Mouse (Mus musculus) limb, embryonic 12.5 days (tissue): Measurements from ENCODE around the gene Zfyve28. TPM values are rescaled to one million over a fixed set of nuclear protein-coding genes. Genes with fewer than 3 reads are reported as not detected.
A peak's percentile ranks its signal among the peaks of the same experiment; 100 is the strongest.

Source experiments
- ATAC-seq: fragments of 200-750 bp; cut with Nextera tagmentation; 2 replicates; pipeline ENCODE4 v1.8.0; 2017; ENCODE audit warnings: low read depth, moderate TSS enrichment; ENCODE audit not compliant: insufficient number of reproducible peaks, insufficient read depth, low FRiP score, low TSS enrichment
- H3K27ac ChIP-seq: fragments of 300-500 bp; sonication (generic); 2 replicates; pipeline ENCODE4 v1.5.1; 2016; ENCODE audit warnings: mild to moderate bottlenecking, moderate library complexity
- H3K27me3 ChIP-seq: fragments of 300-500 bp; sonication (generic); 2 replicates; pipeline ENCODE4 v1.6.1; 2016; ENCODE audit warnings: mild to moderate bottlenecking, moderate library complexity
- H3K36me3 ChIP-seq: fragments of 300-500 bp; sonication (generic); 2 replicates; pipeline ENCODE4 v1.6.1; 2016; ENCODE audit warnings: mild to moderate bottlenecking, moderate library complexity
- H3K4me1 ChIP-seq: fragments of 300-500 bp; sonication (generic); replicated peaks from 2 replicates; pipeline ENCODE4 v1.6.1; 2016
- H3K4me2 ChIP-seq: fragments of 300-500 bp; sonication (generic); 2 replicates; pipeline ENCODE4 v1.6.1; 2016; ENCODE audit warnings: mild to moderate bottlenecking, moderate library complexity
- H3K4me3 ChIP-seq: fragments of 300-500 bp; sonication (generic); replicated peaks from 2 replicates; pipeline ENCODE4 v1.5.1; 2016; ENCODE audit warnings: mild to moderate bottlenecking
- H3K9ac ChIP-seq: fragments of 300-500 bp; sonication (generic); replicated peaks from 2 replicates; pipeline ENCODE4 v1.6.1; 2016; ENCODE audit warnings: mild to moderate bottlenecking, moderate library complexity
- H3K9me3 ChIP-seq: fragments of 300-500 bp; sonication (generic); 2 replicates; pipeline ENCODE4 v1.6.1; 2016; ENCODE audit warnings: mild to moderate bottlenecking, moderate library complexity
- WGBS: fragments of 180-500 bp; shearing (Covaris S2); methylation state at CpG from one replicate; pipeline ENCODE4 v1.1.7; 2016; 5-methylcytosine and 5-hydroxymethylcytosine counted together
- polyA plus RNA-seq: library from polyadenylated mRNA; unstranded; fragments of >200 nt; fragmentation: Nextera tagmentation; extraction: Ambion mirVana; gene quantifications from 2 replicates; pipeline ENCODE4 v1.2.1, GENCODE M21; 2016

Gene Zfyve28
- 1.4 and 2.0 TPM in 2 replicates for polyA plus RNA-seq

DNA sequence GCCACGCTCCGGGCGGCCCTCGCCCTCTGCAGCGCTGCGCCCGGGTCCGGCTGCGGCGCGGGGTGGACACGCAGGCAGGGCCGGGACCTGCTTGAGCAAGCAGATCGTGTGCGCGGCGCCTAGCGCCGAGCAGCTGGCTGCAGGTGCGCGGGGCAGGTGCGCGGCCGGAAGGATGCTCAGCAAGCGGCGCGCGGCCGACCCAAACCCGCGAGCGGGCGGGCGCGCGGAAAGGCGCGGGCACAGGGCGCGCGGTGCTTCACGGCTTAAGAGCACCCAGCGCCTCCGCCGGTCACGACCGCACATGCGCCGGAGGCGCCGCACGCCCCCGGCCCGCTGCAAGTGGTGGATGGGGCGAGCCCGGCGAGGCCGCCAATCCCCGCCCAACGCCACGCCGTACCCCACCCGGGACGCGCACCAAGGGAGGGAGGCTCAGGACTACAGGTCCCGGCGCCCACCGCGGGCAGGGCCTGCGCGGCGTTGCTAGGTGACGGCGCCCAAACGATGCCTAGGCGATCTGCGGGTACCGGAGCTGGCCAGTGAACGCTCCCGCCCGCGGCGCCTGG is at the start of gene Zfyve28, which contains the start of gene Cfap99:
Zfyve28 (minus strand) TSS at position 296 of the 563 bp plus-strand sequence.
Cfap99 (plus strand) TSS at position 447 of the 563 bp plus-strand sequence.
- Histone ChIP-seq H3K36me3 (no peaks in the 10 kb centered on the region), H3K27ac (no peak within 1 kb of the TSS), H3K4me2 (peak within 1 kb of the TSS; percentile 95), H3K9ac (peak within 1 kb of the TSS; percentile 51), H3K27me3 (peaks cover 83% of the 10 kb centered on the region), H3K4me1 (peaks cover 21% of the 10 kb centered on the region), H3K4me3 (peak within 1 kb of the TSS; percentile 74), H3K9me3 (no peaks in the 10 kb centered on the region)
- peak; percentile 94 for ATAC-seq
- under 1% methylated on average over 83 of the region's 83 CpGs for WGBS

DNA sequence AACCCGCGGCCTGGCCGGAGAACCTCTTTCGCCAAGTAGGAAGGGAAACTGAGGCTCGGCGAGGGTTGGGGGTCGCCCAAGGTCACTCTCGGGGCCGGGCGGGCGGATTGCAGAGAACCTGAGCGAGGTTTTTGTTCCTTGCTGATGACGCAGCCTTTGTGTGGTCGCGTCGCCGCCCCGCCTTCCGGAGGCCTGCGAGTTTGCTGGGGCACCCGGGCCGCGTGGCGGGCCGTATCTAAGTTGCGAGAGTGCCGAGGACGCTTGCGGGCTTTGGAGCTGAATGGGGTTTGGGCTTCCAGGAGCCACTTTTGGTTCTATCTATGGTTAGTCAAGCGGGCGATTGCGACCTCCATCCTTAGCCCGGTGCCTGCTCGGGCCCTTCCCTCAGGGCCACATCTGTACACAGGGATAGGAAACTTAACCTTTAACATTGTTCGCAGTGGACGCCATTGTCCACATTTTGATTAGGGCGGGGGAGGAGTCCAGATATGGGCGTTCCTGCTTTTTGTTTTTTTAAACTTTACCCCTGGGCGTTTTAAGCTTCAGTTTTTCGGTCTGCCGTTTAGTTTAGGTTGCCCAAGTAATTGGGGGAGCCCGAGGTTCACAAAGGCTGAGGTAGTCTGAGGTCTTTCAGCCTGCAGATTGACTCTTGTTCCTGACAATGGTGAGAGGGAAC is 48.7 kb upstream of the Zfyve28 start:
- ATAC-seq, result 0 out of 2 replicates have a peak, but pooled peaks have one; percentile 27
- peak overlapping the region; percentile 85 for H3K4me2 ChIP-seq
- peak overlapping the region; percentile 96 for H3K27ac ChIP-seq
- peak overlapping the region; percentile 95 for H3K9ac ChIP-seq
- peaks cover 6% of the 10 kb centered on the region for H3K36me3 ChIP-seq
- H3K27me3 ChIP-seq, result no peaks in the 10 kb centered on the region
- WGBS, result under 1% methylated on average over 42 of the region's 42 CpGs
- no peaks in the 10 kb centered on the region for H3K9me3 ChIP-seq
- H3K4me3 ChIP-seq, result peak overlapping the region; percentile 95
- peaks cover 16% of the 10 kb centered on the region for H3K4me1 ChIP-seq

DNA sequence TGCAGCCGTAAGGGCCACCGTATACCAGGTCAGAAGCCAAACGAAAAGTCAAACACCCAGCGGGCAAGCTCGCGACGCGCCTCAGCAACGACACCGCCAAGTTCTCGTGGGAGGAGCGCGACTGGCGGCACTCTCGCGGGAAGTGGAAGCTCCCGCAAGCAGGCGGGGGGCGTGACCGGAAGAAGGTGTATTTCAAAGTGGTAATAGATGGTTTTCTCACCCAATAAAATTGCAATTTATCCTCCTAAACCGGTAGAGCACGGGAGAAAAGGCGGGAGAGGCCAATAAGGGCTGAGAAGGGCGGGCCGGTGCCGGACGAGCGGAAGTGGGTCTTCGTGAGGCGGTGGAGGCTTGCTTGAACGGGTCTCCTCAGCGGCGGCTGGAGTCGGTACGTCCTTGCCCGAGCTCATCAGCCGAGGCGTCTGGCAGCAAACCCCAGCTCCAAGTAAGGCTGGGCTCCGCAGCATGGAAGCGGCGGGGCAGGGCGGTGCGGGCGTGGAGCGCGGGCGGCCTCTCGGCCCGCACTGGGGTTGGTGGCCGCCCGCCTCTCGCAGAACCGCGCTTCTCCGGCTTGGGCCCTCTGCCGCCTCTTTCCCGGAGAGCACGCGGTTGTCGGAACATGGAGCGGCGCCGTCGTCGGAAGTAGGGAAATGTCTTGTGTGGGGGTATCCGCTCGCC is 48.0 kb upstream of the Zfyve28 start, which contains the start of gene Rnf4:
Rnf4 (plus strand) TSS at position 193 of the 678 bp plus-strand sequence.
- ATAC-seq, result peak; percentile 93
- Histone ChIP-seq H3K9me3 (no peaks in the 10 kb centered on the region), H3K27me3 (no peaks in the 10 kb centered on the region), H3K4me1 (peaks cover 16% of the 10 kb centered on the region), H3K36me3 (peaks cover 6% of the 10 kb centered on the region), H3K27ac (peak within 1 kb of the TSS; percentile 96), H3K4me3 (peak within 1 kb of the TSS; percentile 95), H3K4me2 (peak within 1 kb of the TSS; percentile 85), H3K9ac (peak within 1 kb of the TSS; percentile 95)
- under 1% methylated on average over 67 of the region's 67 CpGs for WGBS

DNA sequence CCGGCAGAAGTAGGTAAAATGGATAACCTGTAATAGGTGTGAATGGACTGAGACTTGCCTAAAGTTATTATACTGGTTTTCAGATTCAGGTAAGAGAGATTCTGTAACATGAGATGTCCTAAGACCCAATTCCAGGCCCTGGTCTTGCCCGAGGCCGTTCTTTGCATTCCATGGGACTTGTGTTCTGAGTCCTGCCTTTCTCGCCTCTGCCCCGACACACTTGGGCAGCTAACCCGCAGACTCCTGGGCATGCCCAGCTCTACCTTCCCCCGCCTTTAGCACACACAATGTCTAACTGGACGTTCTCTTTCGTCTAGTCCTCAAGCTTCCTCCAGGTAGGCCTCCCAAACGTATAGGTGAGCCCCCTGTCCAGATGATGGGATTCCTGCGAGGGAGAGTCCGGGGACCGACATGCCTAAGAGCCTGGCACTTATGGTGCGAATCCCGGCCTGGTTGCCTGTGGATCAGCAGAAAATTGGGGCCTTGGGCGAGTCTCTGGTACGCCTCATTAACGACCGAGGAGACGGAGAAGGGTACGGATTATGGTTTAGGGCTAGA is 47.4 kb upstream of the Zfyve28 start:
- H3K4me3 ChIP-seq, result peak overlapping the region; percentile 95
- peak; percentile 72 for ATAC-seq
- 2% methylated on average over 21 of the region's 21 CpGs for WGBS
- H3K4me2 ChIP-seq, result peak overlapping the region; percentile 82
- H3K27ac ChIP-seq, result peak overlapping the region; percentile 89
- no peaks in the 10 kb centered on the region for H3K9me3 ChIP-seq
- peaks cover 16% of the 10 kb centered on the region for H3K4me1 ChIP-seq
- H3K36me3 ChIP-seq, result peaks cover 6% of the 10 kb centered on the region
- H3K27me3 ChIP-seq, result no peaks in the 10 kb centered on the region
- H3K9ac ChIP-seq, result peak overlapping the region; percentile 93

DNA sequence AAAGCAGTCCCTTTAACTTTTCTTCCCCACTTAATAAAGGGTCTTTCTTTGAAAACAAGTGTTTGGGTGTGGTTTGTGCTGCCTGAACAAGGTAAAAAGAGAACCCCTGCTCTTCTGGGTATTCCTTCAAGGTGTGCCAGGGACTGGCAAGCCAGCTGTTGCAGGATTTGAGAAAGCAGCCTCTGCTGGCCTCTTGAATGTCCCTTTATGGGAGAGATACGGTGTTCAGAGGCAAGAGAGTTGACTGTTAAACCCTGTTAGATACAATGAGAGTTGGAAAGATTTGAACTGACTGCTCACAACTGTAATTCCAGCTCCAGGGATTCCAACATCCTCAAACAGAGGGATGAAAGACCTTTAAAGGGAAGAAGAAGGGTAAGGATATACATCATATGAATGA is 45.8 kb upstream of the Zfyve28 start:
- H3K9ac ChIP-seq, result no peak overlapping the region
- no peaks in the 10 kb centered on the region for H3K9me3 ChIP-seq
- no peak for ATAC-seq
- no peak overlapping the region for H3K27ac ChIP-seq
- H3K4me1 ChIP-seq, result peaks cover 16% of the 10 kb centered on the region
- WGBS, result 83% methylated on average over 1 of the region's 1 CpGs
- H3K4me2 ChIP-seq, result no peak overlapping the region
- H3K4me3 ChIP-seq, result no peak overlapping the region
- H3K27me3 ChIP-seq, result no peaks in the 10 kb centered on the region
- peaks cover 6% of the 10 kb centered on the region; the same call in 1 of the 2 replicates for H3K36me3 ChIP-seq

DNA sequence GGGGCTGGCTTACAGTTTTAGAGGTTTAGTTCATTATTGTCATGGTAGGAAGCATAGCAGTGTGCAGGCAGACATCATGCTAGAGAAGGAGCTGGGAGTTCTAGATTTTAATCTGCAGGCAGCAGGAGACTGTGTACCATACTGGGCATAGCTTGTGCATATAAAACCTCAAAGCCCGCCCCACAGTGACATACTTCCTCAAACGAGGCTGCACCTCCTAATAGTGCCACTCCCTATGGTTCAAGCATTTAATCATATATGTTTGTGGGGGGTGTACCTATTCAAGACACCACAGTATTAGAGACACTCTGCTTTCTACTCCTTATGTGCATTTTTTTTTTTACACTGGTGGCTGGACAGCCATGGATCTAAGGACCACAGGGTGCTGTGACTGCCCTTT is 41.9 kb upstream of the Zfyve28 start:
- Histone ChIP-seq H3K27me3 (peaks cover 7% of the 10 kb centered on the region; the same call in 1 of the 2 replicates), H3K9me3 (no peaks in the 10 kb centered on the region), H3K27ac (no peak overlapping the region), H3K9ac (no peak overlapping the region), H3K36me3 (no peaks in the 10 kb centered on the region), H3K4me1 (peaks cover 15% of the 10 kb centered on the region), H3K4me3 (no peak overlapping the region), H3K4me2 (no peak overlapping the region)
- no peak for ATAC-seq
- WGBS, result 88% methylated on average over 2 of the region's 2 CpGs

DNA sequence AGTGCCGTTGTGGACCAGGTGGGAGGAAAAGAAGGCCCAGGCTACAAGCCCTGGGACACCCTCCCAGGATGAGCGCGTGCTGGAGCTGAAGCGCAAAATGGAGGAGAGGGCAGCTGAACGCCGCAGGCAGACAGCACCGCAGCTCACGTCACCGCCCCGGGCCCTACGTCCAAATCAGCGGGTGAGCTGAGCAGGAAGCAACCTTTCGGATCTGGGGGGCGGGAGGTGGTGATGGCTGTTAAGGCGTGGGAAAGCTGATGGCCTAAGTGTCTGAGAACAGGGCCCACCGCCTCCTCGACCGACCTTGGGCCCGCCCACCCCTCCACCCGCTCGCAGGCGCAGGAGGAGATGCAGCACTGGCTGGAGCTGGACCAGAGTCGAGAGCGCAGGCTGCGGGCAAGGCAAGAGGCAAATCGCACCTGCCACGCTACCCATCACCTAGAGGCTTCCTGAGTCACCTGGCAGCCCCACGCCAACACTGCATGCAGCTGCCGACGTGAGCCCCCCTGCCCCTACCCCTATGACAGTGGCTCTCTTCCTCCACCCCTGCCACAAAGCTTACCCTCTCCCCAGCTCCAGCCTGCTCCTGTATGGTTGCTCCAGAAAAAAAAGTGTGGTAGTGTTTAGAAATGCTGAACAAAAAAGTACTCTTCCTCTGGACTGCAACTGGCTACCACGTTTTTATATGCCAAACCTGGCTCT is 38.8 kb upstream of the Zfyve28 start:
- Histone ChIP-seq H3K27ac (peak overlapping the region; percentile 29; the same call in 1 of the 2 replicates), H3K4me3 (peak overlapping the region; percentile 36), H3K4me1 (peaks cover 14% of the 10 kb centered on the region), H3K9ac (peak overlapping the region; percentile 65), H3K27me3 (peaks cover 7% of the 10 kb centered on the region; the same call in 1 of the 2 replicates), H3K9me3 (no peaks in the 10 kb centered on the region), H3K4me2 (peak overlapping the region; percentile 63), H3K36me3 (no peaks in the 10 kb centered on the region)
- ATAC-seq, result peak; percentile 66
- WGBS, result 7% methylated on average over 31 of the region's 31 CpGs

DNA sequence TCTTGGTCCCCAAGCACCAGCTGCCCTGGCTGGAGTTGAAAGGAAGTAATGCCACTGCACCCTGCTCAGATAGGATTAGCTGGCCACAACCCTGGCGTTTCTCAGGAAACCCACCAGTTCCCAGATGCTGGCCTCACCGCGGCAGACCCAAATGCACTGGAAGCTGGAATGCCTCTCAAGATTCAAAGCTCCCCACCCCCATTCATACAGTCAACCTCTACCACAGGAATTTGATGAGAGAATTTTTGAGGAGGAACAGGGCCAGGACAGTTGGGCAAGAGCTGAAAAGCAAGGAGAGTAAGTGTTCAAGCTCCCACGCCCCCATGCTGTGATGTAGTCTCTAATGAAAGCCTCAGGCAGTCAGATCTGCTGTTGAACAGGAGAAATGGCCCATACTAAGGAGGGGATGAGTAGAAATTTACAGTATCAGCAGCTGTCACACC is 38.0 kb upstream of the Zfyve28 start:
- H3K4me2 ChIP-seq, result peak overlapping the region; percentile 63
- no peaks in the 10 kb centered on the region for H3K36me3 ChIP-seq
- H3K9me3 ChIP-seq, result no peaks in the 10 kb centered on the region
- H3K4me1 ChIP-seq, result peaks cover 14% of the 10 kb centered on the region
- WGBS, result 26% methylated on average over 4 of the region's 4 CpGs
- H3K27ac ChIP-seq, result 0 out of 2 replicates have a peak overlapping the region, but pooled peaks have one; percentile 31
- 0 out of 2 replicates have a peak overlapping the region, but pooled peaks have one; percentile 36 for H3K4me3 ChIP-seq
- peaks cover 7% of the 10 kb centered on the region; the same call in 1 of the 2 replicates for H3K27me3 ChIP-seq
- ATAC-seq, result no peak
- H3K9ac ChIP-seq, result no peak overlapping the region

DNA sequence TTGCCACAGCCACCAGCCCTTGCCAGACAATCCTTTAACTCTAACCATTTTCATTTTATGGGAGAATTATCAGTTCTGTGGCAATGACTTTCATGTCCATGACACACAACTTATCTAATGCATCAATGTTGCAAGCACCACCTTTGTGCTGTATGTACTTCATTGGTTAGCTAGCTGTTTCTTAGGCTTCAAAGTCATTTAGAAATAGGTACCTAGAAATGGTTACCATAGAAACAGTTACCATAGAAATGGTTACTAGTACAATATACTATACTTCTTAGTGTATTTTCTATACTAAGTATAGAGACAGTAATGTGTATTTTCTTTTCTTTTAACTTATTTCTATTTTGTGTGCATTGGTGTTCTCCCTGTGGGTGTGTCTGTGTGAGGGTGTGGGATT is 37.0 kb upstream of the Zfyve28 start:
- Histone ChIP-seq H3K36me3 (no peaks in the 10 kb centered on the region), H3K27me3 (peaks cover 7% of the 10 kb centered on the region; the same call in 1 of the 2 replicates), H3K4me2 (no peak overlapping the region), H3K4me3 (no peak overlapping the region), H3K27ac (no peak overlapping the region), H3K4me1 (peaks cover 14% of the 10 kb centered on the region), H3K9me3 (no peaks in the 10 kb centered on the region), H3K9ac (no peak overlapping the region)
- no peak for ATAC-seq

DNA sequence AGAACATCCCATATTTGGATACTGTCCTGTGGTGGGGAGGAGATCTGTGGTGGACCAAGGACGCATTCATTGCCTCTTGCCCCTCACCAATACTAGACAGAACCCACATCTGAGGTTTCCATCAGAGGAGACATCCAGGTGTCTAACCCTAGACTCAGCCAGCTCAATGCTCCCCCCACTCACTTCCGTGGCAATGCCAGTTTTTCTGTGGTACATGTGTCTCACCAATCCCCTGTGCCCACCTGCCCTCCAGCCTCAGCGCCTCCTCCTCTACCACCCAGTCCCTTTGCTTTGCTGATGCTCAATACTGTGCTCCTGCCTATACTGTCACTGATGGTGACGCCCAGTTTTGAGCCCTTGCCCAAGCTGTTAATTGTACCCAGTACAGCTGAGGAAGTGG is 33.0 kb upstream of the Zfyve28 start:
- Histone ChIP-seq H3K4me1 (peaks cover 4% of the 10 kb centered on the region), H3K9ac (no peak overlapping the region), H3K4me3 (no peak overlapping the region), H3K4me2 (no peak overlapping the region), H3K27ac (no peak overlapping the region), H3K9me3 (no peaks in the 10 kb centered on the region), H3K36me3 (no peaks in the 10 kb centered on the region), H3K27me3 (no peaks in the 10 kb centered on the region)
- no peak for ATAC-seq
- WGBS, result 84% methylated on average over 4 of the region's 4 CpGs
